Mouse (Mus musculus) kidney, postnatal 36 days (tissue): ENCODE measurements at regions not wholly inside any gene's neighbourhood (a gene's known extent, or its start where the extent isn't known, plus 50 kb on each side); places are given as distances from the start of the nearest gene placed in this dataset.

ENCODE experiments used
- DNase-seq, 2 experiments: peaks; one replicate each; pipeline ENCODE4 v3.0.0; 2021 to 2022; ENCODE audit warnings: mixed read lengths in 2 of 2

DNA sequence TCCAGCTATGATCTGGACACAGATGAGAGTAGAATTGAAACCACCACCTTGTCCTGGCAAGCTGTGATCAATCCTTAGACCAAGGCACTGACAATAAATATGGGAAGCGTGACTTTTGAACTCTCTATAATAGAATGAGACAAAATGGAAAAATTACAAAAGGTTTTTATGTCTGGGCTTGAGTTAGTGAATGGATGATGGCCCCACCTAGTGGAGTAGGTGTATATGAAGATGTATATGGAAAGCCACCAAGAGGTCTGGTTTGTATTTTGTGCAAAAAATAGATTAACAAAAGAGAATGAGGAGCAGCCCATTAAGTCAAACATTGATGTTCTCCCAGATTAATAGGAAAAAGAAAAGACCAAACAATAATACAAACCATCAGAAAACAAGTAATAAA is 172.5 kb downstream of the Tacr3 start:
- peak in 1 of 2 experiments; percentile 4 for DNase-seq

DNA sequence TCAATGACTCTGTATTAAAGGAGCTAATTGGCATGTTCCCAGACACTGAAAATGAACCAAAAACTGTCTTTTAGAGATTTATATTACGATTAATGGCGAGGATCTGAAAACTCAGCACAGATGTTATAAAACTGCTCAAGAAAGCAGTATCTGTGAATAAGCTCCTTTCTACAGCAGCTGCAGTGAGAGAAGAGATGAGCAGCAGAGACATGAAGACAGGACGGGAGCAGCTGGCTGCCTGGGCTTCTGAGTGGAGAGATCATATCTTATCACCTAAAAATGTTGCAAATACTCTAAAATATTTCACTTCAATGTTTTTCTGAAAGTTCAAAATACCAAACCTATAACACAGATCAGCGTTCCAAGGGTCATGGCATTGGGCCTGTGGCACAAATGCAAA is 187.0 kb downstream of the Tacr3 start:
- DNase-seq = no peak

DNA sequence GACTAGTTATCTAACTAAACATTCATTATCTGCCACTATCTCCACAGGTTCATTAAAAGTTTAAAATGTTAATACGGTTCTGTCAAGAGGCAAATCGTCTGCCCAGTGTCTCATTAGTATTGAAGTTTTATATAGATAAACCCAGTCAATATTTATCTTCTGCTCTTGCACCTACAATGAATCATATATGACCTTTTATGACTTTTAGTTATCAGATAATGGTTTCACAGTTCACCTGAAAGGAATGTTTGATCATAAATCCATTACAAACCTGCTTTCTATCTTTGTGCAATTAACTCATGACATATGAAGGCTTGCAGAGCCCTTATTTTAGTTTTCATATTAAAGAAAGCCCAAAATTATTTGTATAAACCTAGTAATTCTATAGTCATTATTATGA is 188.0 kb upstream of the Cenpe start:
- no peak for DNase-seq

DNA sequence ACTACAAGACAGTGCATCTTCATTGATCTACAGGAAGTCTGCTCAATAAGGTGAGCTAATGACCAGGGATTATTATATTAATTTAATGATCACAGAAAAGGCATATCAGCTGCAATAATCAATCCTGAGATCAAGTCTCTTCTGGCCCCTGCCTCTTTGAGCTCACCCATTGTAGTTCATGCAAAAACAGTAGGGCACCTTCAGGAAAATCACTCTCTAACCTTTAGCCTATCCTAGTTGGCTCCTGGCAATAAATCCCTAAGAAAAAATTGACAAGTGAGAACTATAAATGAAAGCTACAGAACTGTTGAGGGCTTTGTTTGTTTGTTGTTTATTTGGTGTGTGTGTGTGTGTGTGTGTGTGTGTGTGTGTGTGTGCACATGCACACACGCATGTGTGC is 187.5 kb upstream of the Cenpe start:
- DNase-seq = no peak

- DNase-seq = no peak
Observed at GRCm38 (mm10) chr3:135032483-135032882, 179.9 kb upstream of the Cenpe start.

DNA sequence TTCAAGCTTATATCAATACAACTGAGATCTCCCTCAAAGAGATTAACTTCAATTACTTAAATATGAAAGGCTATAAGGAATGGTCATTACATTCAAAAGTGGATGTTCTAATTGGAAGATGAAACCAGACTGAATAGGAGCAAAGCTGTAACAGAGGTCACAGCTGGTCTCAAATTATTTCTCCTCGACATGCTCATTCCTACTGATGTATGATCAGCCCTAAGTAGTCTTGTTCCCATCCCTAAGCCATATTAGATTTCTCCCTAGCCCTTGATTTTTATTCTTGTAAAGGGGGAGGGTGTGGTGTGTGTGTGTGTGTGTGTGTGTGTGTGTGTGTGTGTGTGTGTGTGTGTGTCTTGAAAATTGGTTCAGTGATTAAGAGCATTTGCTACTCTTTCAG is 175.0 kb upstream of the Cenpe start:
- no peak for DNase-seq

DNA sequence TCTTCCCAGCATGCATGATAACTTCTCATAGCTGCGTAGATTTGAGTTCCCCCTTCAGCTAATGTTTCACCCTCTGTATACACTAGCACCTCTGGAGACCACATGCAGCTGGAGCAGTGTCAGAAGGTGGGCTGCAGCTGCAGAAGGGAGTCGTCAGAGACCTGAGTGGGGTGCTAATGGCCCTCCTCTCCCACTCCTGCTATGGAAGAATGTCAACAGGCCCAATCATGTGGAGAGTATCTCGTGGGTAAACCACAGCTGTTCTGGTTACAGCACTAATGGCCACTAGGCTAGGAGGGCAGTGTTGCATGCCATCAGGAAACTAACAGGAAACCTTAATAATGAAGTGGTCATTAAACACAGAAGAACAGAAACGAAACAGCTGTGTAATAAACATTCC is 170.1 kb upstream of the Cenpe start:
- DNase-seq = no peak

- no peak for DNase-seq
Observed at GRCm38 (mm10) chr3:135045769-135046277, 166.5 kb upstream of the Cenpe start.

- no peak for DNase-seq
Observed at GRCm38 (mm10) chr3:135091487-135091886, 120.8 kb upstream of the Cenpe start.

GRCm38 (mm10) chr3:135100901-135101586 is 111.3 kb upstream of the Cenpe start:
- DNase-seq = no peak
